18 mouse cellular contexts compared by ENCODE assay signal in genomic region chr1:20133636-20134035, GRCm38 (mm10).
"Had no signal": no experiment of that assay in that cellular context is flagged by ENCODE, and none has a peak within 500 bp of the region (broad histone marks: within the 10 kb centered on the region; RNA-seq: fewer than 3 reads in every experiment).

No protein-coding gene starts in this region.

- H3K9ac ChIP-seq: lung, embryonic 15.5 days; midbrain, embryonic 12.5 days; midbrain, embryonic 15.5 days; neural tube, embryonic 13.5 days; neural tube, embryonic 15.5 days had no signal

- H3K9me3 ChIP-seq: lung, embryonic 15.5 days; megakaryocyte, embryonic 14.5 days; midbrain, embryonic 12.5 days; midbrain, embryonic 15.5 days; neural tube, embryonic 13.5 days; neural tube, embryonic 15.5 days had no signal

- H3K4me2 ChIP-seq: lung, embryonic 15.5 days; midbrain, embryonic 12.5 days; midbrain, embryonic 15.5 days; neural tube, embryonic 13.5 days; neural tube, embryonic 15.5 days had no signal

- H3K4me3 ChIP-seq: lung, embryonic 15.5 days; megakaryocyte, embryonic 14.5 days; midbrain, embryonic 12.5 days; midbrain, embryonic 15.5 days; neural tube, embryonic 13.5 days; neural tube, embryonic 15.5 days had no signal

- H3K27ac ChIP-seq: lung, embryonic 15.5 days; macrophage; midbrain, embryonic 12.5 days; midbrain, embryonic 15.5 days; neural tube, embryonic 13.5 days; neural tube, embryonic 15.5 days had no signal

- ATAC-seq: lung, postnatal 0 days; midbrain, embryonic 15.5 days had no signal

- H3K4me1 ChIP-seq: lung, embryonic 15.5 days; megakaryocyte, embryonic 14.5 days; midbrain, embryonic 12.5 days; midbrain, embryonic 15.5 days had no signal

- H3K36me3 ChIP-seq: lung, embryonic 15.5 days; midbrain, embryonic 12.5 days; midbrain, embryonic 15.5 days; neural tube, embryonic 13.5 days; neural tube, embryonic 15.5 days had no signal

- H3K27me3 ChIP-seq: lung, embryonic 15.5 days; megakaryocyte, embryonic 14.5 days; midbrain, embryonic 15.5 days; neural tube, embryonic 13.5 days; neural tube, embryonic 15.5 days had no signal

- DNase-seq: lung, adult 2 months; lung, postnatal 14 days; lung, postnatal 36 days; right cerebral cortex, adult 18-20 months; right cerebral cortex, postnatal 25 days; right cerebral cortex, postnatal 4 days; spleen, adult 18-20 months; thymus, adult 18-20 months; thymus, postnatal 25 days; thymus, postnatal 4 days had no signal
